Mouse (Mus musculus): ENCODE results near the gene Snx9.

Snx9 gene

DNA sequence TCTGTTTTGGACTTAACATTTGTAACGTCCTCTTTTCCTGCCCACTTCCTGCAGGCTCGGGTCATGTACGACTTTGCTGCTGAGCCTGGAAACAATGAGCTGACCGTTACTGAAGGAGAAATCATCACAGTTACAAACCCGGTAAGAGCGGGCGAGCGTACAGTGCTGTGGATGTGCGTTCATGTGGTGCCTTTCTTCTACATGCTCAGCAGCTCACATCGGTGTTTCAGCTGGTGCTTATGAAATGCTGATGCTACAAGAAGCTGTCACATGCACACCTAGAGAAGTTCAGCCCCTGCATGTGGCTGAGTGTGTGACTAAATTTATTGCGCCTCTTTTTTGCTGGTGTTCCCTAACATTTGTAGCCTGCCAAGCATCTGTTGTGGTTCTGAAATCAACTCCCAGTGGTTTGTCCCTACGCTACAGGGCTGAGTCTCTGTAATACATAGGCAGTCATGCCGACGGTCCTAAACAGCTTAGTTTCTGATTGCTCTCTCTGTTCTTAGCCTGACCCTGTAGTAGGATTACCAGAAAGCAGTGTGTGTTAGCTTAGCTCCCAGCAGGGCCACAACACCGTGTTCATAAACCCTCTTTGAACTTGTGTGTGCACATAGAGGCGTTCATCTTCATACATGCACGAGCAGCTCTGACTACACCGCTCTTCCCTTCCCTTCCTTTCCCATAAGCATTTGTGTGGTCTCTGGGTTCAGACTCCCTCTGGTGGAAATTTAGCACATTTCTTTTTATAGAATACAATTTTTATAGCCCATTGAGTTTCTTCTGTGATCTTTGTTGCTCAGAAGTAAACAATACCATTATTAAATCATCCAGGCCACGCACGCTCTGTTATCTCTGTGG lies 46.0 kb downstream of the Snx9 start:
- DNase-seq = peak; percentile 40

DNA sequence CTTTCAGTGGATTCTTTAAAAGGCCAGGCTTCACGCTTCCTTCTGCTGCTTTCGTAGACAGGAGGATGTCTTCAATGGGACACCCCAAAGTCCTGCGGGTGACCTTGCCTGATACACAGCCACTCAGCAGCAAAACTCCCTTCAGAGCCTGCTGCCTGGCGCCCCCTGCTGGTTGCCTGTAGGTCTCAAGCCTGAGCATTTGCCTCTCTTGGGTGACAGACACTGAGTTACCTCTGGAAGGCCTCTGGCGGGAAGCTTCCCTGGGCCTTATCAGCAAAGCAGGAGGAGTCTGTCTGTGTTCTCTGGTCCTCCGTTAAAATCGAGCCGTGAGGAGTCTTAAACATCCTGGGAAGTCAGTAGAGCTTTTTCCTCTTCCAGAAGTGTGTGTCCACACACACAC lies 49.3 kb downstream of the Snx9 start:
- DNase-seq = peak; percentile 55

DNA sequence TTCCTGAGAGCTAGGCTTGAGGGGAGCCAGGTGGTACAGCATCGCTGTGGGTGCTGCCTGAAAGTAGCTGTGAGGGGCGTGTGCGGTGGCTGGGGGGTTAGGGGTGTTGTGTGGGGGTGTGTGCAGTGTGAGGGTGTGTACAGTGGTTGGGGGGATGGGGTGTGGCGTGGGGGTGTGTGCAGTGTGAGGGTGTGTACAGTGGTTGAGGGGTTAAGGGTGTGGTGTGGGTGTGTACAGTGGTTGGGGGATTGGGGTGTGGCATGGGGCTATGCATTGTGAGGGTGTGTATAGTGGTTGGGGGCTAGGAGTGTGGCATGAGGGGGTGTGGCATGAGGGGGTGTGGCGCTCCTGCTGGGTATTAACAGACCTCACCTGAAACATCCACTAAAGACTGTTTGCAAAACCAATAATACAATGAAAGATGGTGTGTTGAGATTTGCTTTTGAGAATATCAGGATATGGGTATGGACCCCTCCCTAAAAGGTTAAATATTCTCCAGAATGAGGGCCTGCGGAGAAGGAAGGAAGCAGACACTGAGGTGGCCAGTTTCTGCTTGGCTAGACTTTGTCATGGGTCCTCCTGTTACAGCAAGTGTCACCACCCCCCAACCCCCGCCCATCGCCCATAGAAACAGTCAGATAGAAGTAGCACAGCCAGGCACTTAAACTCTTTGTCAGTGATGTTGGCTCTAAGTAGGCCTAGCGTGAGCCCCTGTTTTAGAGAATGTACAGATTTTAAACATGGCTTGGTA lies 51.0 kb downstream of the Snx9 start:
- DNase-seq = no peak

DNA sequence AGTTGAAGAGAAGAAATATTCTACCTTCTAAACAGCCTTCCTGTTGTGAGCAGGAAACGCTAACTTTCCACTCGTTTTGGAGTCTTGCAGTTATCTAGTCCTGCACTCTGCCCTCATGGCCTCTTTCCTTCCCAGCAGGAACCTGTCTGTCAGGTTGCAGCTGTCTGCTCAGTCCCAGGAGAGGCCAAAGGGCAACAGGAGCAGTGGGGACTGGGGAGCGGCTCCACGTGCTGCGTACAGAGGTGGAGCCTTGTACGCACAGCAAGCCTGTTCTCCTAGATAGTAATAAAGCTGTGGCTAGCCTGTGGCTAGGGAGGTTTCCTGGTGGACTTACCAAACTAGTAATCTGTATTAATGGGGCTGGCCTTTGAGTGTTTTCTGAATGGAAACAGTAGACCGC lies 52.0 kb downstream of the Snx9 start:
- no peak for DNase-seq

DNA sequence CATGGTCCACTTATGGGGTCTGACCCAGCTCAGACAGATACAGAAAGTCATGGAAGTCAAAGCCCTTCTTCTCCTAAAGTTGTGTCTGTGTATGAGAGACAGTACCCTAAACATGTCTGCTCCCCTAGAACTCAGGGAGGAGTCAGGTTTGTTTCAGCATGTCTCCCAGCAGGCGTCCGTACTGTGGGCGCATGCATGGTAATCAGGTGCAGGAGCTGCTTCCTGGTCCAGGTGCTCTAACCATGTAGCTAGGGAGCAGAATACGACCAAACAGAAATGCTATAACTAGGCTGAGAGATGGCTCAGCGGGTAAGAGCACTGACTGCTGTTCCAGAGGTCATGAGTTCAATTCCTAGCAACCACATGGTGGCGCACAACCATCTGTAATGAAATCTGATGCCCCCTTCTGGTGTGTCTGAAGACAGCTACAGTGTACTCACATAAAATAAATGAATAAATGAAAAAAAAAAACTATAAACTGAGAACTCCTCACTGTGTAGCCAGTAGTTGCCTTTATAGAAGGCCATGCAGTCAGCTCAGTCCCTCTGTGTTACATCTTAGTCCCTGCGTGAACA lies 52.5 kb downstream of the Snx9 start:
- DNase-seq = no peak

DNA sequence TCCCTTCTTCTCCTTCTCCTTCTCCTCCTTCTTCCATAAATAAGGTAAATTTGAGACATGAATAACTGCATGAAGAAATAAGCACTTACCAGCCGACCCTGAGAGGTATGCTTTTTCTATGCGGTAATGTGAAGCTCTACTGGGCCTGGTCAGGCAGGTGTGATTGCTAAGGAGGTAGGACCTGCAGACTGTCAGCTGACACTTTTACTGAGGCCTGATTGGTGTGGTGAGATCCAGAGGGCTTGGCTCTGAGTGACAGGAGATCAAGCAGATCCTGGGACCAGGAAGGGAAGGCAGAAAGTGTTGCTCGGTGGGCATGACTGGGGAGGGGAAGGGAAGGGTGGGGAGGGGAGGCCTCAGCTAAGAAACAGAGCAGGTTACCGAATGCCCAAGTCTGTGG lies 54.9 kb downstream of the Snx9 start:
- DNase-seq = no peak

- DNase-seq = no peak
These were observed 55.5 kb downstream of the Snx9 start for GRCm38 (mm10) chr17:5896607-5897006.

- no peak for DNase-seq
These were observed 56.4 kb downstream of the Snx9 start for GRCm38 (mm10) chr17:5897326-5898200.

DNA sequence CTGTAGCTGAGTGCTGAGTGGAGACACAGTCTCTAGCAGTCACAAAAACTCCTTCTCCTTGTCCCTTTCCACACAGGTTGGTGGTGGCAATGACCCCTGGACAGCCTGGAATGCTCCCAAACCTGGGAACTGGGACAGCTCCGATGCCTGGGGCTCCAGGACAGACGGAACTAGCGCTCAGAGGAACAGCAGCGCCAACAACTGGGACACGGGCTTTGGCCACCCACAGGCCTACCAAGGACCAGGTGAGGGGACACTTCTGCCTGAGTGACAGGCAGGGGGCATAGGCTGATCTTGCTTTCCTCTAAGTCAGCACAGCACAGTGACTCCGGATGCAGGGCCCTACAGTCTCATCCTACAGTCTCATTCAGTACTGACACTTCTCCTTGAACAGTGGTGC lies 58.1 kb downstream of the Snx9 start:
- no peak for DNase-seq

DNA sequence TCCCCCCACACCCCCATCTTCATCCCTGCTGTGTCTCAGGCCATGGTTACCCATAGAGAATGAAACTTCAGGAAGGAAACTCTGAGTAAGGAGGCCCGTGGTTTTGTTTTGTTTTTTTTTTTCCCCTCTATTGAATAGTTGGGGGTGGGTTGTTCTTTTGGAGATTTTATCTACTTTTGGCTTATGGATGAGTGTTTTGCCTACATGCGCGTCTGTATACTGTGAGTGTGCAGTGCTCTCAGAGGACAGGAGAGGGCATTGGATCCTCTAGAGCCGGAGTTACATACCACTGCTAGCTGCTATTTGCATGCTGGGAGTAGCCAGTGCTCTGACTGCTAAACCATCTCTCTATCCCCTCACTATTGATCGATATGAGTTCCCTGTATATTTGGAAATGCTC lies 60.3 kb downstream of the Snx9 start:
- no peak for DNase-seq

DNA sequence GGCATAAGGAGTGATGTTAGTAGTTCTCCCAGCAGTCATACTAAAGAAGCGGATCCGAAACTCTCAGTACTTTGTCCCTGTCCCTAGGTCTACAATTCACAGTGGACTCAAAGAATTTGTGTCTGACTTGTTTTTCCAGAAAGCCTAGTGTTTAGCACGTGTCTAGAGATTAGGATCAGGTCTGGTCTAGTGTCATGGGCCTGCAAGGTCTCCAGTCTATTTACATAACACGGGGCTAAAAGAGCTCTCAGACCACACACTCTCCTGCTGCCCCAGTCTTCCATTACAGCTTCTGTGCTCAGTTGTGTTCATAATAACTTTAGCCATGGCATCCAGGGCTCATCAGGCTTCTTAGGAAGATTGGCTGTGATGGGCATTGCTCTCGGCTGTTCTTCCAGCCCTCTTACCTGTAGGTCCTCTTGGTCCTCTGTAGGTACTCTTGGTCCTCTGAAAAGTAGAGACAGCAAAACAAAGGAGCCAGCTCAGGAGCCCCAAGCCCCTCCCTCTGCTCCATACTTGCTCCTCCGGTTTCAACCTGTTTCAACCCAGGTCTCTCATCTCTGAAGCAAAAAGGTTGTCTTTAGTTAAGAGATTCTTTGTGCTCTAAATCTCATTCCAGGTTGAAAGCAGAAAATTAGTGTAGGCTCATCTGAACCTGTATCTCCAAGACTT lies 62.6 kb downstream of the Snx9 start:
- DNase-seq = no peak

DNA sequence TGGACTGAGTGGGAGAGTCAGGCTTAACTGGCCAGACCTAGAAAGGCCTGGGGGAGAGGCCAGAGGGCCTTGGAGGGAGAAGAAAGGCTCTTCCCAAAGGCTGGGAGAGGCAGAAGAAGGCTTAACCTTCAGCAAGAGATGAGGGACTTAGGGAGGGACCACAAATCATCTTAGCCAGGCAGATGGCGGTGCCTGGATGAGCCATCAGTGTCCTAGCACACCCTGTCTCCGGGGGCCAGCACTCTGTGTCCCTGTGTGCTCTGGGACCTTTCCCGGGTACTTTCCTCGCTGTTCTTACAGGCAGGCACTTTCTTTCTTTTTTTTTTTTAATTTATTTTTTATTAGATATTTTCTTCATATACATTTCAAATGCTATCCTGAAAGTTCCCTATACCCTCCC lies 68.6 kb downstream of the Snx9 start:
- DNase-seq = no peak

- DNase-seq = peak; percentile 49
These were observed 70.5 kb downstream of the Snx9 start for GRCm38 (mm10) chr17:5911591-5911990.

DNA sequence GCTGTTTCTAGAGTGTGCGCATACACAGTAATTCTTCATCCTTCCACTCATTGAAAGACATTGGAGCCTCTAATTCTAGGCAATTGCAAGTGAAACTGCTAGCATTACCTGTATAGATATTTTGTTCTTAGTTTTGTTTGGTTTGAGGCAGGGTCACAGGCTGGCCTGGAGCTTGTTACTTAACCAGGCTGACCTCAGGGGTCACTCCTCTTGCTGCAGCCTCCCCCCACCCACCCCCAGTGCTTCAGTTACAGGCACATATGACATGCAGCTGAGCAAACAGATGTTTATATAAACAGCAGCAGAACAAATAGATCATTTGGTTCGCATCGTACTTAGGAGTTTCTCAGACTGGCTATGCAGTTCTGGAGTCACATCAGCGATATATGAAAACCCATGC lies 71.7 kb downstream of the Snx9 start:
- no peak for DNase-seq

DNA sequence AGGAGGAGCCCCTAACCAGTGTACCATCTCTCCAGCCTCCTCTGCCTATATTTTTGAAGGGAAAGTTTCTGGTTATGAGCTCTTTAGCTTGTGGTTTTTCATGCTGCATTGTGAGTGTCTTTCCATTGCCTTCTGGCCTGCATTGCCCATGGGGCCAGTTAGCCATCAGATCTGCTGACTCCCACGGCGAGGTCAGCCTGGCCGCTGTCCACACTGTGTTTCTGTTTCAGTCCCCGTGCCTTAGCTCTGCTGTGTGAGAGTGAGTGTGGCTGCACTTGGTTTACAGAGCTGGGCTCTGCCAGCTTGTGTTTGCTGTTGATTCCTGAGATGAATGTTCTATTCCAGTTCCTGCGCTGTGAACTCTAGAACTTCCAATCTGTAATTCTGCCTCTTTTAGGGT lies 73.1 kb downstream of the Snx9 start:
- DNase-seq = no peak

- DNase-seq = no peak
These were observed 80.8 kb downstream of the Snx9 start for GRCm38 (mm10) chr17:5921954-5922353.

- DNase-seq = no peak
These were observed 82.2 kb downstream of the Snx9 start for GRCm38 (mm10) chr17:5923281-5923680.

DNA sequence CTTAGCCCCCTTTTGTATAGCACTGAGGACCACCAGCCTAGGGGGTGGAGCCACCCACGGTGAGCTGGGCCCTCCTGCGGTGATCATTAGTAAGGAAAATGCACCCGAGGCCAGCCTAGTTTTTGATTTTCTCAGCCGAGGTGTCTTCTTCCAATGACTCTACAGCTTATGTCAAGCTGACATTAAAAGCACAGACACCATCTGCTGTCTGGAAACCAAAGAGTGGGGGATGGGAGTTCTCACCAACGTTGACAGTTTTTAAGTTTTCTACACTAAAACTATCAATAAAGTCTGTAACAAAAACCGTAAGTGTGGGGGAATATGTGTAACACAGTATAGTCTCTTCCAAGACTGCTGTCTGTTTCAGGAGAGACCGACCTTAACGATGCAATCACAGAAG lies 83.1 kb downstream of the Snx9 start:
- no peak for DNase-seq

GRCm38 (mm10) chr17:5926710-5927109 lies 85.6 kb downstream of the Snx9 start:
- DNase-seq = no peak

DNA sequence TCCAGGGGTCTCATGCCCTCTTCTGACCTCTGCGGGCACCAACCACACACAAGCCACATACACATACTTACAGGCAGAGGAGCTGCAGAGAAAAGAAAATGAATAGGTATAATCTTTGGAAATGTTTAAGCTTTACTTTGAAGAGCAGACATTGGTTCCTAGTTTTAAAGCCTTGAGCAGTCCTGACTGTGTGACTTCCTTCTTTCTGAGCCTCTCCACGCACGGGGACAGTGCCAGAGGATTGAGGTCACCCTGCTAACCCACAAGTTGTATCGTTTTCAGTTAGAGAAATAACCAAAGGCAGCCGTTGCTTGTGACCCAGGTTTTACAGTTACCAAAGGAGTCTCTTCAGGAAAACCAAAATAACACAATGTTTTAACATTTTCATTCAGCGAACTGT lies 87.9 kb downstream of the Snx9 start:
- no peak for DNase-seq

- no peak for DNase-seq
These were observed 91.0 kb downstream of the Snx9 start for GRCm38 (mm10) chr17:5932161-5932560.

- peak; percentile 51 for DNase-seq
These were observed 93.6 kb downstream of the Snx9 start for GRCm38 (mm10) chr17:5934554-5935324.
